23 mouse cellular contexts compared by ENCODE assay signal in the genomic region with DNA sequence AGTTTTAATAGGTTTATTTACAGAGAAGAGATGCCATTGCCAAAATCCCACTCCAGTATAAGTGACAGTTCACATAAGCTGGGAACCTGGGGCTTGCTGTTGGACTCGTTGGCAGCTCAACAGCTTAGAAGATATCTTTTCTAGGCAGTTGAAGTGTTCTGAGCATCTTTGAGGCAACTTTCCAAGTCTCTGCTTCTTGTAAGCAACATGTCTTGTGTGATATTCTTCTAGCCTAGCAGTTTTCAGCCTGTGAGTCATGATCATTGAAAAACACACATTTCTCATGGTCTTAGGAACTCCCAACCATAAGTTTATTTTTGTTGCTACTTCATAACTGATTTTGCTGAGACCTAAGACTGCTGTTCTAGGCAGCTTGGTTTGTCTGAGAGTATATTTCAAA. TPM values are rescaled to one million over a fixed set of nuclear protein-coding genes. Genes with fewer than 3 reads are reported as not detected.
DNase-seq lines count a peak whose midpoint lies in the region; ATAC-seq and TF ChIP-seq lines count a peak whose summit lies in the region.
"Had no signal": no experiment of that assay in that cellular context is flagged by ENCODE, and none has a peak within 500 bp of the region (broad histone marks: within the 10 kb centered on the region; RNA-seq: fewer than 3 reads in every experiment).

No protein-coding gene starts in this region.

- H3K9ac ChIP-seq in heart, embryonic 15.5 days, result no peak overlapping the region
- H3K9ac ChIP-seq: forebrain, embryonic 15.5 days; heart, embryonic 12.5 days; hindbrain, embryonic 12.5 days; limb, embryonic 13.5 days; liver, embryonic 15.5 days; midbrain, embryonic 13.5 days; neural tube, embryonic 12.5 days had no signal

- H3K36me3 ChIP-seq in heart, embryonic 15.5 days, result peaks cover 5% of the 10 kb centered on the region; the same call in 1 of the 2 replicates

- no peak for ATAC-seq in heart, embryonic 15.5 days (replicated peaks; ENCODE audit: insufficient number of reproducible peaks, insufficient read depth, low FRiP score, low read depth)
- ATAC-seq: activated CD4-positive, CD25-positive, alpha-beta regulatory T cell, adult 4 months; forebrain, embryonic 15.5 days; midbrain, embryonic 13.5 days had no signal

- H3K4me2 ChIP-seq in heart, embryonic 15.5 days, result no peak overlapping the region
- H3K4me2 ChIP-seq: forebrain, embryonic 15.5 days; heart, embryonic 12.5 days; hindbrain, embryonic 12.5 days; limb, embryonic 13.5 days; liver, embryonic 15.5 days; midbrain, embryonic 13.5 days; neural tube, embryonic 12.5 days had no signal

- no peak overlapping the region for H3K4me3 ChIP-seq in heart, embryonic 15.5 days
- no peak overlapping the region for H3K4me3 ChIP-seq in layer of hippocampus, adult 2 months
- H3K4me3 ChIP-seq in bone marrow macrophage, adult 2 months (ENCODE audit: insufficient read depth, low read length), result peak overlapping the region; percentile 14; the same call in 1 of the 2 replicates
- no peak overlapping the region for H3K4me3 ChIP-seq in brown adipose tissue, adult 24 weeks (ENCODE audit: insufficient read depth, low read depth, low read length)
- H3K4me3 ChIP-seq: forebrain, embryonic 15.5 days; heart, embryonic 12.5 days; hindbrain, embryonic 12.5 days; limb, embryonic 13.5 days; liver, embryonic 15.5 days; midbrain, embryonic 13.5 days; neural tube, embryonic 12.5 days had no signal

- no peak for TF ChIP-seq POLR2A in bone marrow macrophage, adult 2 months (IDR thresholded peaks at IDR 0.05; ENCODE audit: borderline replicate concordance, low read depth, low read length)

- H3K27me3 ChIP-seq in heart, embryonic 15.5 days, result no peaks in the 10 kb centered on the region
- H3K27me3 ChIP-seq: forebrain, embryonic 15.5 days; heart, embryonic 12.5 days; hindbrain, embryonic 12.5 days; limb, embryonic 13.5 days; liver, embryonic 15.5 days; megakaryocyte, embryonic 14.5 days; midbrain, embryonic 13.5 days; neural tube, embryonic 12.5 days had no signal

- H3K9me3 ChIP-seq in heart, embryonic 15.5 days (replicated peaks), result no peaks in the 10 kb centered on the region
- H3K9me3 ChIP-seq: forebrain, embryonic 15.5 days; liver, embryonic 15.5 days; megakaryocyte, embryonic 14.5 days; midbrain, embryonic 13.5 days had no signal

- WGBS in heart, embryonic 15.5 days, result 66% methylated on average over 1 of the region's 1 CpGs

- TF ChIP-seq CTCF in layer of hippocampus, adult 2 months (conservative IDR thresholded peaks at IDR 0.05), result no peak
- no peak for TF ChIP-seq CTCF in bone marrow macrophage, adult 2 months (IDR thresholded peaks at IDR 0.05; ENCODE audit: low read depth, low read length)

- H3K4me1 ChIP-seq in heart, embryonic 15.5 days (replicated peaks), result peaks cover 10% of the 10 kb centered on the region; the same call in 1 of the 2 replicates
- H3K4me1 ChIP-seq in bone marrow macrophage, adult 2 months (ENCODE audit: control insufficient read depth, insufficient read depth, low read length), result peaks cover 19% of the 10 kb centered on the region
- H3K4me1 ChIP-seq in brown adipose tissue, adult 24 weeks (ENCODE audit: control insufficient read depth, insufficient read depth, insufficient read length, low read length), result peaks cover 7% of the 10 kb centered on the region; the same call in 1 of the 2 replicates
- H3K4me1 ChIP-seq: forebrain, embryonic 15.5 days; hindbrain, embryonic 12.5 days; limb, embryonic 13.5 days; midbrain, embryonic 13.5 days; neural tube, embryonic 12.5 days had no signal

- no peak for DNase-seq in heart, adult 18-20 months
- DNase-seq in layer of hippocampus, adult 2 months (ENCODE audit: low spot score in 2 of 2), result no peak
- no peak for DNase-seq in layer of hippocampus, postnatal 25 days (ENCODE audit: extremely low spot score in 1 of 2, low spot score in 1 of 2)
- DNase-seq in c-Kit-positive CD71-positive TER-119-positive erythroid progenitor cells, embryonic 14.5 days (ENCODE audit: low spot score), result no peak
- DNase-seq: adrenal gland, adult 8-10 months; cerebellum, adult 9-10 months; gastrocnemius, postnatal 36 days; kidney, adult 11 months; layer of hippocampus, postnatal 36 days; lung, postnatal 14 days; right cerebral cortex, postnatal 14 days had no signal

- peak overlapping the region; percentile 41 for H3K27ac ChIP-seq in heart, embryonic 15.5 days
- H3K27ac ChIP-seq in layer of hippocampus, adult 2 months, result peak overlapping the region; percentile 40; the same call in 1 of the 2 replicates
- peak overlapping the region; percentile 94 for H3K27ac ChIP-seq in bone marrow macrophage, adult 2 months (ENCODE audit: insufficient read depth, low read depth, low read length)
- peak overlapping the region; percentile 59; the same call in 1 of the 2 replicates for H3K27ac ChIP-seq in brown adipose tissue, adult 24 weeks (replicated peaks; ENCODE audit: low read depth, low read length)
- H3K27ac ChIP-seq: forebrain, embryonic 15.5 days; hindbrain, embryonic 12.5 days; limb, embryonic 13.5 days; liver, embryonic 15.5 days; midbrain, embryonic 13.5 days; neural tube, embryonic 12.5 days had no signal

RNA-seq across cellular contexts. Expression of a gene that starts 6.8 kb away (rescaled TPM):
- 28.5 and 32.6 TPM in 2 replicates for polyA plus RNA-seq in heart, embryonic 15.5 days (2015; fragmentation: Nextera tagmentation; extraction: Ambion mirVana)
- total RNA-seq in heart, adult 18-20 months (2021), result 10 to 100 TPM in 1 of 2 experiments, 1 to 10 TPM in 1; 8.8 to 10.0 TPM
- total RNA-seq in layer of hippocampus, adult 2 months (2021), result 10 to 100 TPM; 18.2 to 18.5 TPM
- 10 to 100 TPM; 18.2 to 20.2 TPM for total RNA-seq in layer of hippocampus, postnatal 25 days (2021)
- 17.8 and 18.5 TPM in 2 replicates for polyA plus RNA-seq in bone marrow macrophage, adult 2 months (2012; ENCODE audit: insufficient read depth, insufficient read length, missing spikeins)
- polyA plus RNA-seq in brown adipose tissue, adult 24 weeks (2012; ENCODE audit: insufficient read depth, insufficient read length, missing spikeins), result 4.0 and 6.6 TPM in 2 replicates

RNA-seq across cellular contexts. Expression of a gene that starts 24.2 kb away (rescaled TPM):
- 26.8 and 30.7 TPM in 2 replicates for polyA plus RNA-seq in heart, embryonic 15.5 days (2015; fragmentation: Nextera tagmentation; extraction: Ambion mirVana)
- total RNA-seq in heart, adult 18-20 months (2021), result 10 to 100 TPM; 27.3 to 29.9 TPM
- 10 to 100 TPM; 50.9 to 53.3 TPM for total RNA-seq in layer of hippocampus, adult 2 months (2021)
- 10 to 100 TPM; 50.2 to 50.7 TPM for total RNA-seq in layer of hippocampus, postnatal 25 days (2021)
- polyA plus RNA-seq in bone marrow macrophage, adult 2 months (2012; ENCODE audit: insufficient read depth, insufficient read length, missing spikeins), result 112 and 116 TPM in 2 replicates
- polyA plus RNA-seq in brown adipose tissue, adult 24 weeks (2012; ENCODE audit: insufficient read depth, insufficient read length, missing spikeins), result 64.0 and 66.5 TPM in 2 replicates

Comparison
In these comparisons a context has a peak if more than half of its experiments do, and no peak if none do; other contexts are left out.
1. H3K27ac ChIP-seq: peak in every context shown above with its lines; median percentile 94 in bone marrow macrophage, adult 2 months; 59 in brown adipose tissue, adult 24 weeks; 41 in heart, embryonic 15.5 days; 40 in layer of hippocampus, adult 2 months.